ENCODE assay signal across 8 mouse cellular contexts in genomic region chr4:53440816-53441571, GRCm38 (mm10). TPM values are rescaled to one million over a fixed set of nuclear protein-coding genes. Genes with fewer than 3 reads are reported as not detected.
DNase-seq lines count a peak whose midpoint lies in the region; ATAC-seq and TF ChIP-seq lines count a peak whose summit lies in the region.

No protein-coding gene starts in this region.

- H3K9ac ChIP-seq in forebrain, embryonic 11.5 days (ENCODE audit: low read length), result peak overlapping the region; percentile 78
- peak overlapping the region; percentile 85 for H3K9ac ChIP-seq in heart, postnatal 0 days (replicated peaks; ENCODE audit: low read depth, low read length)
- peak overlapping the region; percentile 88 for H3K9ac ChIP-seq in neural tube, embryonic 15.5 days (replicated peaks)

- WGBS in bone marrow, adult 2 months, result 1% methylated on average over 45 of the region's 45 CpGs
- WGBS in forebrain, embryonic 11.5 days, result under 1% methylated on average over 45 of the region's 45 CpGs
- under 1% methylated on average over 43 of the region's 45 CpGs for WGBS in heart, postnatal 0 days
- WGBS in lung, adult 2 months, result under 1% methylated on average over 45 of the region's 45 CpGs
- 0% methylated on average over 44 of the region's 45 CpGs for WGBS in neural tube, embryonic 15.5 days

- peak overlapping the region; percentile 97; the same call in 1 of the 2 replicates for H3K27ac ChIP-seq in bone marrow, adult 2 months (ENCODE audit: control insufficient read depth, insufficient read depth, low read depth, low read length, poor library complexity)
- H3K27ac ChIP-seq in forebrain, embryonic 11.5 days (ENCODE audit: low read depth, low read length), result no peak overlapping the region
- peak overlapping the region; percentile 93 for H3K27ac ChIP-seq in heart, postnatal 0 days (ENCODE audit: low read depth)
- peak overlapping the region; percentile 87 for H3K27ac ChIP-seq in neural tube, embryonic 15.5 days (replicated peaks)

- H3K4me2 ChIP-seq in forebrain, embryonic 11.5 days (ENCODE audit: low read depth, low read length, severe bottlenecking), result peak overlapping the region; percentile 97
- H3K4me2 ChIP-seq in heart, postnatal 0 days (ENCODE audit: low read depth, low read length), result peak overlapping the region; percentile 99
- H3K4me2 ChIP-seq in neural tube, embryonic 15.5 days, result peak overlapping the region; percentile 85

- no peak for TF ChIP-seq CTCF in bone marrow, adult 2 months (IDR thresholded peaks at IDR 0.05; ENCODE audit: control insufficient read depth, insufficient read depth, low read length)
- no peak for TF ChIP-seq CTCF in heart, postnatal 0 days (IDR thresholded peaks at IDR 0.05; ENCODE audit: low read depth)
- no peak for TF ChIP-seq CTCF in lung, adult 2 months (IDR thresholded peaks at IDR 0.05; ENCODE audit: insufficient read depth, low read length)

- peaks cover 1% of the 10 kb centered on the region; the same call in 1 of the 2 replicates for H3K4me1 ChIP-seq in bone marrow, adult 2 months (ENCODE audit: control insufficient read depth, insufficient read depth, low read length)
- H3K4me1 ChIP-seq in forebrain, embryonic 11.5 days (replicated peaks; ENCODE audit: control insufficient read depth, insufficient read depth, low read length), result 0 out of 2 replicates have a peak, but pooled peaks cover 2% of the 10 kb centered on the region
- peaks cover 11% of the 10 kb centered on the region for H3K4me1 ChIP-seq in heart, postnatal 0 days (ENCODE audit: control insufficient read depth, insufficient read depth)
- peaks cover 6% of the 10 kb centered on the region for H3K4me1 ChIP-seq in lung, adult 2 months (ENCODE audit: control insufficient read depth, insufficient read depth, low read length)
- peaks cover 52% of the 10 kb centered on the region for H3K4me1 ChIP-seq in neural tube, embryonic 15.5 days

- peak; percentile 44 to 48 for DNase-seq in CD8-positive naive resting alpha-beta T cell, adult 2 months (ENCODE audit: low read depth in 2 of 2, low spot score in 2 of 2)
- DNase-seq in forebrain, embryonic 11.5 days (ENCODE audit: low spot score), result peak; percentile 69
- no peak for DNase-seq in heart, postnatal 0 days (ENCODE audit: low spot score)
- DNase-seq in kidney, postnatal 36 days, result peak; percentile 9 to 52
- DNase-seq in lung, adult 2 months, result peak; percentile 53
- DNase-seq in thymus, postnatal 25 days, result peak; percentile 23

- ATAC-seq in forebrain, embryonic 11.5 days (replicated peaks; ENCODE audit: low FRiP score), result peak; percentile 37
- no peak for ATAC-seq in heart, postnatal 0 days (ENCODE audit: insufficient read depth, low read depth)
- peak; percentile 13 for ATAC-seq in neural tube, embryonic 15.5 days (ENCODE audit: low FRiP score)

- H3K4me3 ChIP-seq in bone marrow, adult 2 months (replicated peaks; ENCODE audit: control insufficient read depth, low read depth, low read length), result peak overlapping the region; percentile 78
- H3K4me3 ChIP-seq in forebrain, embryonic 11.5 days (ENCODE audit: low read depth, low read length), result peak overlapping the region; percentile 56
- peak overlapping the region; percentile 82 for H3K4me3 ChIP-seq in heart, postnatal 0 days (ENCODE audit: low read depth, low read length)
- H3K4me3 ChIP-seq in lung, adult 2 months (replicated peaks; ENCODE audit: extremely low read depth, low read depth, low read length), result peak overlapping the region; percentile 90
- peak overlapping the region; percentile 91 for H3K4me3 ChIP-seq in neural tube, embryonic 15.5 days (replicated peaks)

- no peaks in the 10 kb centered on the region; the same call in 1 of the 2 replicates for H3K27me3 ChIP-seq in forebrain, embryonic 11.5 days (ENCODE audit: control insufficient read depth, insufficient read depth, low read length)
- no peaks in the 10 kb centered on the region for H3K27me3 ChIP-seq in heart, postnatal 0 days (ENCODE audit: control insufficient read depth, insufficient read depth, low read length)
- no peaks in the 10 kb centered on the region for H3K27me3 ChIP-seq in neural tube, embryonic 15.5 days (replicated peaks)

- no peak for TF ChIP-seq EP300 in heart, postnatal 0 days (IDR thresholded peaks at IDR 0.05; ENCODE audit: low read depth)

- no peak for TF ChIP-seq POLR2A in bone marrow, adult 2 months (IDR thresholded peaks at IDR 0.05; ENCODE audit: borderline replicate concordance, control insufficient read depth, low read depth, low read length)
- TF ChIP-seq POLR2A in lung, adult 2 months (IDR thresholded peaks at IDR 0.05; ENCODE audit: borderline replicate concordance, extremely low read depth, low read depth, low read length), result no peak

- no peaks in the 10 kb centered on the region for H3K9me3 ChIP-seq in forebrain, embryonic 11.5 days (ENCODE audit: control insufficient read depth, low read length)
- H3K9me3 ChIP-seq in heart, postnatal 0 days (replicated peaks; ENCODE audit: control insufficient read depth, low read length), result no peaks in the 10 kb centered on the region
- H3K9me3 ChIP-seq in neural tube, embryonic 15.5 days (replicated peaks), result no peaks in the 10 kb centered on the region

- no peaks in the 10 kb centered on the region for H3K36me3 ChIP-seq in forebrain, embryonic 11.5 days (ENCODE audit: control insufficient read depth, insufficient read depth, low read length)
- no peaks in the 10 kb centered on the region for H3K36me3 ChIP-seq in heart, postnatal 0 days (replicated peaks; ENCODE audit: control insufficient read depth, insufficient read depth, low read length)
- no peaks in the 10 kb centered on the region for H3K36me3 ChIP-seq in neural tube, embryonic 15.5 days

RNA-seq across cellular contexts. Expression of gene Slc44a1, which starts 0.8 kb away (rescaled TPM):
- polyA plus RNA-seq in bone marrow, adult 2 months (2011; ENCODE audit: insufficient read depth, insufficient read length, low replicate concordance, missing spikeins), result 6.8 and 10.2 TPM in 2 replicates
- polyA plus RNA-seq in forebrain, embryonic 11.5 days (2014; fragmentation: Nextera tagmentation; extraction: Ambion mirVana), result 16.2 and 16.6 TPM in 2 replicates
- 34.4 and 37.1 TPM in 2 replicates for total RNA-seq in heart, postnatal 0 days (2014; rRNA removed; ENCODE audit: low replicate concordance)
- polyA plus RNA-seq in heart, postnatal 0 days (2015; fragmentation: Nextera tagmentation; extraction: Ambion mirVana), result 15.4 and 15.7 TPM in 2 replicates
- polyA plus RNA-seq in lung, adult 2 months (2012; rRNA removed), result 29.0 and 45.2 TPM in 2 replicates
- 10.8 and 15.1 TPM in 2 replicates for polyA plus RNA-seq in neural tube, embryonic 15.5 days (2015; fragmentation: Nextera tagmentation; extraction: Ambion mirVana)
